Mouse (Mus musculus): ENCODE results near the gene Gm4133.
"Not testable (repeated sequence)": the region's sequence is repeated elsewhere in the genome, so short reads cannot be mapped to it uniquely, and the experiment has no call there.

Gm4133 gene

DNA sequence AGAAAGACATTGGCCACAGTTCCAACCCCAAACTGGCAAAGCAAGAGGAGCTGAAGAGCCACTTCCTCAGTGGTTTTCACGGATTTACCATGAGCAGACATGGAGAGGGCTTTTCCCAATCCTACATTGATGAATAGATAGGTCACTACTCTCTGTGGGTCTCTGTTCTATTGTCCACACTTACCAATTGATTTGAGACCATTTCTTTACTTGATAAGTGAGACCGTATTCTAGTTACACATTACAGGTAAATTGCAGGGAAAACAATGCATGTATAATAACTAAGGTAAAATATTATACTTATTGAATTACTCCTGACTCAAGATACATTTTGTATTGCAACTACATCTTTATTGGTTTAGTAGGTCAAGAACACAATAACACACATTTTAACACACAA, at the start of gene Gm4133:
Gm4133 (minus strand) TSS at position 101 of the 400 bp plus-strand sequence.
- DNase-seq: not testable (repeated sequence)

DNA sequence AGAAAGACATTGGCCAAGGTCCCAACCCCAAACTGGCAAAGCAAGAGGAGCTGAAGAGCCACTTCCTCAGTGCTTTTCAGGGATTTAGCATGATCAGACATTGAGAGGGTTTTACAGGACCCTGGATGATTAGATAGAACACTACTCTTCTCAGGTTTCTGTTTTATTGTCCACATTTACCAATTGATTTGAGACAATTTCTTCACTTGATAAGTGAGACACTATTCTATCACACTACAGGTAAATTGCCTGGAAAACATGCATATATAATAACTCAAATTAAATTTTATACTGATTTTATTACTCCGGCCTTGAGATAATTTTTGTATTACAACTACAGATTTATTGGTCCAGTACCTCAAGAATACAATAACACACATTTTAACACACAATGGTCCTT, 41.4 kb upstream of the Gm4133 start, which contains the start of gene Gm5728:
Gm5728 (minus strand) TSS at position 101 of the 400 bp plus-strand sequence.
- not testable (repeated sequence) for DNase-seq

Data from lung, postnatal 10 days (tissue).